Mouse (Mus musculus) limb, embryonic 14.5 days (tissue): ENCODE data around the gene Chid1. TPM values are rescaled to one million over a fixed set of nuclear protein-coding genes. Genes with fewer than 3 reads are reported as not detected.

Source experiments
- ATAC-seq: fragments of 200-750 bp; cut with Nextera tagmentation; 2 replicates; pipeline ENCODE4 v1.8.0; 2017; ENCODE audit warnings: low read depth, moderate number of reproducible peaks, moderate TSS enrichment; ENCODE audit not compliant: low FRiP score
- DNase-seq: peaks from one replicate; pipeline ENCODE4 v3.0.0-alpha.2; 2015; ENCODE audit warnings: low spot score
- H3K27ac ChIP-seq: fragments of 300-500 bp; sonication (generic); replicated peaks from 2 replicates; pipeline ENCODE4 v1.5.1; 2014; ENCODE audit warnings: low read depth, mild to moderate bottlenecking, low read length, moderate library complexity, mixed read lengths
- H3K27me3 ChIP-seq: fragments of 300-500 bp; sonication (generic); 2 replicates; pipeline ENCODE4 v1.6.1; 2014; ENCODE audit warnings: low read length, mixed read lengths; ENCODE audit not compliant: control insufficient read depth, insufficient read depth
- H3K36me3 ChIP-seq: fragments of 300-500 bp; sonication (generic); 2 replicates; pipeline ENCODE4 v1.6.1; 2014; ENCODE audit warnings: mild to moderate bottlenecking, low read length, moderate library complexity, mixed read lengths; ENCODE audit not compliant: control insufficient read depth, insufficient read depth
- H3K4me1 ChIP-seq: fragments of 300-500 bp; sonication (generic); 2 replicates; pipeline ENCODE4 v1.6.1; 2014; ENCODE audit warnings: antibody characterized with exemption, low read length, mixed read lengths; ENCODE audit not compliant: control insufficient read depth, insufficient read depth
- H3K4me2 ChIP-seq: fragments of 300-500 bp; sonication (generic); replicated peaks from 2 replicates; pipeline ENCODE4 v1.6.1; 2014; ENCODE audit warnings: low read depth, mild to moderate bottlenecking, low read length, moderate library complexity; ENCODE audit not compliant: severe bottlenecking
- H3K4me3 ChIP-seq: fragments of 300-500 bp; sonication (generic); replicated peaks from 2 replicates; pipeline ENCODE4 v1.5.1; 2014; ENCODE audit warnings: low read length
- H3K9ac ChIP-seq: fragments of 300-500 bp; sonication (generic); 2 replicates; pipeline ENCODE4 v1.6.1; 2014; ENCODE audit warnings: mild to moderate bottlenecking, low read depth, low read length, moderate library complexity; ENCODE audit not compliant: severe bottlenecking
- H3K9me3 ChIP-seq: fragments of 300-500 bp; sonication (generic); 2 replicates; pipeline ENCODE4 v1.6.1; 2016; ENCODE audit warnings: low read length; ENCODE audit not compliant: control insufficient read depth
- POLR2A ChIP-seq: fragments of 200-500 bp; IDR thresholded peaks from 2 replicates; pipeline ENCODE4 v1.8.0; 2012; ENCODE audit warnings: inconsistent platforms, mild to moderate bottlenecking, moderate library complexity, borderline replicate concordance; ENCODE audit not compliant: insufficient read depth, insufficient read length; ENCODE audit errors: extremely low read depth
- WGBS: fragments of 180-500 bp; shearing (Covaris S2); extraction: QIAGEN DNeasy Blood & Tissue Kit; methylation state at CpG from one replicate; pipeline ENCODE4 v1.1.7; 2014; 5-methylcytosine and 5-hydroxymethylcytosine counted together
- polyA plus RNA-seq, 2 experiments: library from polyadenylated mRNA; depleted of rRNA in 1 of 2; stranded (reverse) in 1 of 2; unstranded in 1 of 2; fragments of >200 nt; fragmentation: Nextera tagmentation in 1 of 2; extraction: Ambion mirVana in 1 of 2; gene quantifications; 2 replicates each; pipeline versions ENCODE4 v1.2.1 to v1.2.3; 2012 to 2014

Chid1 gene
- polyA plus RNA-seq, 2 experiments = 41.8 to 43.5 TPM

DNA sequence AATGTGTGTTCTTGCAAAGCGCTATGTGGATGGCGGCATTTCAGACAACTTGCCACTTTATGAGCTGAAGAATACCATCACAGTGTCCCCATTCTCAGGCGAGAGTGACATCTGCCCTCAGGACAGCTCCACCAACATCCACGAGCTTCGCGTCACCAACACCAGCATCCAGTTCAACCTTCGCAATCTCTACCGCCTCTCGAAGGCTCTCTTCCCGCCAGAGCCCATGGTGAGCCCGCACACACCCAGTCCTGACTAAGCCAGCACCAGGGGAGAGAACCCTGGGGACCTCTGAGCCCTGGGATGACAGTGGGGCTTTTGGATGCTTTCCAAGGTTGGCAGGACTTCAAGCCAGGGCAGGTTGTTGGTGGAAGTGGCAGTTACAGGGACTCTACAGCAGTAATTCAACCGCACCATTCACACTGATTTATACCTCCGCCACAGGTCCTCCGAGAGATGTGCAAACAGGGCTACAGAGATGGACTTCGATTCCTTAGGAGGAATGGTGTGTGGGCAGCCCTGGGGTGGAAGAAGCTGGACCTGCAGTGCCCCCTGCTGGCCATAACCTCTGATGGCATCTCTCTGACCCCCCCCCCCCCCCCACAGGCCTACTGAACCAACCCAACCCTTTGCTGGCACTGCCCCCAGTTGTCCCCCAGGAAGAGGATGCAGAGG, 81.5 kb downstream of the Chid1 start:
- no peak for TF ChIP-seq POLR2A
- WGBS = 72% methylated on average over 15 of the region's 15 CpGs
- DNase-seq = no peak

DNA sequence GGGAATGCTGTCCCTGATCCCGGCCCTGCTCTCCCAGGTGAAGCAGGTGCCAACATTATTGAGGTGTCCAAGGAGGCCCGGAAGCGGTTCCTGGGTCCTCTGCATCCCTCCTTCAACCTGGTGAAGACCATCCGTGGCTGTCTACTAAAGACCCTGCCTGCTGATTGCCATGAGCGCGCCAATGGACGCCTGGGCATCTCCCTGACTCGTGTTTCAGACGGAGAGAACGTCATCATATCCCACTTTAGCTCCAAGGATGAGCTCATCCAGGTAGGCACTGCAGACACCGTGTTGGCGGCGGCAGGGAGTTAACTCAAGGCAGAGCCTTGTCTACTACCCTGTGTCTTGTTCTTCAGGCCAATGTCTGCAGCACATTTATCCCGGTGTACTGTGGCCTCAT, 82.4 kb downstream of the Chid1 start:
- Histone ChIP-seq H3K9ac (no peak overlapping the region), H3K4me1 (peaks cover 13% of the 10 kb centered on the region; the same call in 1 of the 2 replicates), H3K9me3 (no peaks in the 10 kb centered on the region), H3K36me3 (peaks cover 9% of the 10 kb centered on the region), H3K27ac (no peak overlapping the region), H3K27me3 (peaks cover 17% of the 10 kb centered on the region), H3K4me2 (no peak overlapping the region), H3K4me3 (no peak overlapping the region)
- TF ChIP-seq POLR2A = no peak
- ATAC-seq = no peak
- DNase-seq = no peak
- WGBS = 93% methylated on average over 14 of the region's 14 CpGs

More for the DNA sequence above, 81.5 kb downstream of the Chid1 start:
- Histone ChIP-seq H3K27me3 (peaks cover 26% of the 10 kb centered on the region), H3K4me2 (no peak overlapping the region), H3K36me3 (peaks cover 7% of the 10 kb centered on the region), H3K9me3 (no peaks in the 10 kb centered on the region), H3K9ac (no peak overlapping the region), H3K27ac (no peak overlapping the region), H3K4me1 (peaks cover 13% of the 10 kb centered on the region; the same call in 1 of the 2 replicates), H3K4me3 (no peak overlapping the region)
- ATAC-seq = no peak

DNA sequence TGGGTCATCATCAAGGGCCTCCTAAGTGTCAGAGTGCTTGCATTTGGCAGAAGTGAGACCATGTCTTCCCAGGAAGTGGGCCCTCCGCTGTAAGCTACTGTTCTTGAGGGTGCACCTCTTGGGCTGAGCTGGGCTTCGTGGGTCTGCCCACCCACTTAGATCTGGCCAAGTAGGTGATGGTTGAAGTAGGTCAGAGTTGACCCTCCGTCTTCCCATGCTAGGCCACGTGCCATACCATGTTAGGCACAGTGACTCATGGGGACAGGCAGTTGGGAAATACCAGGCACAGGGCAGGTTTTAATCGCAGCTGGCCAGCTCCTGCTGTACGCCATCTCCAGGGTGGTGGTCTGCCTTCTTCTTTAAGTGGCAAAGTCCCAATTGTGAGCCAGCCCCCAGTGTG, 82.9 kb downstream of the Chid1 start:
- peaks cover 8% of the 10 kb centered on the region; the same call in 1 of the 2 replicates for H3K4me1 ChIP-seq
- H3K9ac ChIP-seq = no peak overlapping the region
- H3K36me3 ChIP-seq = peaks cover 14% of the 10 kb centered on the region
- DNase-seq = no peak
- H3K4me2 ChIP-seq = no peak overlapping the region
- H3K9me3 ChIP-seq = no peaks in the 10 kb centered on the region
- no peak for TF ChIP-seq POLR2A
- no peak overlapping the region for H3K4me3 ChIP-seq
- WGBS = 87% methylated on average over 6 of the region's 6 CpGs
- no peak overlapping the region for H3K27ac ChIP-seq
- H3K27me3 ChIP-seq = peaks cover 12% of the 10 kb centered on the region
- no peak for ATAC-seq

DNA sequence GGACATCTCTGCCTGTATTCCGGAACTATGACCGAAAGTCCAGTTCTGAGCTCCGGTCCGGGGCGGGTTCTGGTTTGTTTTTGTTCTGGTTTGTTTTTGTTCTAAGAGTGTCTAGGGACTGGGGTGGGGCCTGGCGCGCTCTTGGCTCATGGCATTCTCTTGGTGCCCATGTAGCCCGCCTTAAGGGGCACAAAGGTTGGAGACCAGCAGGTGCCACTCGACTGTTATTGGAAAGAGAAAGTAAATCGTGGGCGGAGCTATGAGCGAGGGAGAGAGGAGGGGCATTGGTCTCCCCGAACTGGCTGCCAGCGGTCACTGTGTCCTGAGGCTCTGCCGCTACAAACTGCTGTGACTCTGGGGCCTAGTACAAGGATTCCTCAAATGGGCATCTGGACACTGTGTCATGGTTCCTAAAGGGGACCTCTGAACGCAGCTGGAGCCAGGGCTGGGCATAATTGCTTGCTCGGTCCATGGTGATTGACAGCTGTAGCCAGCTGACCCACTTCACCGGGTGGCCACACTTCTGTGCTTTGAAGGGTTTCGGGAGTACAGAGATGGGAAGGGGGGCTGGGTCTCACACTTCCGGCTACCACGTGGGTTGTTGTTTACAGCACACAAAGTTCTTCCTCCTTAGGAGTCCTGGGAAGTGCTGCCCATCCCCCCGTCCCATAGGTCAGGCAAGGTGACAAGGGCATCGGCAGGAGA, 83.9 kb downstream of the Chid1 start:
- peaks cover 2% of the 10 kb centered on the region for H3K27me3 ChIP-seq
- no peak for TF ChIP-seq POLR2A
- H3K4me1 ChIP-seq = 0 out of 2 replicates have a peak, but pooled peaks cover 6% of the 10 kb centered on the region
- peak overlapping the region; percentile 92 for H3K4me2 ChIP-seq
- H3K9ac ChIP-seq = peak overlapping the region; percentile 56
- DNase-seq = no peak
- H3K9me3 ChIP-seq = no peaks in the 10 kb centered on the region
- peak overlapping the region; percentile 57 for H3K4me3 ChIP-seq
- no peak for ATAC-seq
- peaks cover 24% of the 10 kb centered on the region for H3K36me3 ChIP-seq
- 1% methylated on average over 23 of the region's 23 CpGs for WGBS
- no peak overlapping the region for H3K27ac ChIP-seq

DNA sequence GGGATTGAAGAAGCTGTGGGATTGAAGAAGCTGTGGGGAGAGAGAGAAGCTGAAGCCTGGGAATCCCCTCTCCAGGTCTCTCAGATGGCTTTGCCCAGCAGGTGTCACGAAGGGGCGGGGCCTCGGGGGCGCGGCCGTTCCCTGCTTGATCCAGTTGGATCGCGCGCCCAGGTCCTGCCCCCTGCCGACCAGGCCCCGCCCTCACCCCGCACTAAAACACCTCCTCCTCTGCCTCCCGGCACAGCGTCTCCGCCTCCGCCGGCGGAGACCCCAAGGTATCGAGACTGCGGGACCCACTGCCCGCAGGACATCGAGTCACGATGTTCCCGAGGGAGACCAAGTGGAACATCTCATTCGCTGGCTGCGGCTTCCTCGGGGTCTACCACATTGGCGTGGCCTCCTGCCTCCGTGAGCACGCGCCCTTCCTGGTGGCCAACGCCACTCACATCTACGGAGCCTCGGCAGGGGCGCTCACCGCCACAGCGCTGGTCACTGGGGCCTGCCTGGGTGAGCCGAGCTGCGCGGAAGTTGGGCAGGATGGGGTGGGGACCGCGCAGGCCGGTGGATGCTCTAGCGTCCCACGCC, 84.6 kb downstream of the Chid1 start, which contains the start of gene Pnpla2:
TSS of gene Pnpla2 (plus strand) at position 232 of the 585 bp plus-strand sequence.
- H3K4me1 ChIP-seq = 0 out of 2 replicates have a peak, but pooled peaks cover 6% of the 10 kb centered on the region
- no peaks in the 10 kb centered on the region for H3K9me3 ChIP-seq
- peak within 1 kb of the TSS; percentile 57 for H3K4me3 ChIP-seq
- H3K4me2 ChIP-seq = peak within 1 kb of the TSS; percentile 92
- H3K27ac ChIP-seq = no peak within 1 kb of the TSS
- H3K9ac ChIP-seq = peak within 1 kb of the TSS; percentile 56
- H3K36me3 ChIP-seq = peaks cover 31% of the 10 kb centered on the region
- TF ChIP-seq POLR2A = peak; percentile 69; the same call in 1 of the 2 replicates
- 3% methylated on average over 45 of the region's 45 CpGs for WGBS
- ATAC-seq = peak; percentile 87
- peak; percentile 90 for DNase-seq
- H3K27me3 ChIP-seq = no peaks in the 10 kb centered on the region
